Mouse (Mus musculus) mesoderm, embryonic 11.5 days (tissue): ENCODE measurements around the gene Ccdc188.
"Not testable (repeated sequence)": the region's sequence is repeated elsewhere in the genome, so short reads cannot be mapped to it uniquely, and the experiment has no call there.

Experiments
- DNase-seq: peaks from one replicate; pipeline ENCODE4 v3.0.0-alpha.2; 2012; ENCODE audit warnings: low read depth, low spot score

Gene Ccdc188

DNA sequence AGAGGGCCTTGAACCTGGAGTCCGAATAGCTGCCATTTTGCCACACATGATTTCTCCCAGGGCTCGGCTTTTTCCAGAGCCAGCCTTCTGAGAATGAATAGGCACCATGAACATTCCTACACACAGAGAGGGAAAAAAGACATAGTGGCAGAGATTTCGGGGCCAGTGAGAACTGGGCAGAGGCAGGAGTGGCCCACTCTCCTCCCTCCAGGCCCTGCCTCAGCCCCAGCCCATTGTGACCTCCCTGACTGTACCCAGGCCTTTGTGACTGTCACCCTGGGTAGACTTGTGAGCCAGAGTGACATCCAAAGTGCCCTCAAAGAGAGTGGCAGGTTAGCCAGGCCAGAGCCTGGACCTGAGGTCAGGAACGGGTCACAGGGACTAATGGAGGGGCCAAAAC lies at the start of gene Ccdc188:
Gene Ccdc188 (plus strand): TSS at position 301 of the 400 bp plus-strand sequence.
- DNase-seq, result no peak

GRCm38 (mm10) chr16:18169156-18169555 lies 48.5 kb upstream of the Ccdc188 start:
- no peak for DNase-seq

DNA sequence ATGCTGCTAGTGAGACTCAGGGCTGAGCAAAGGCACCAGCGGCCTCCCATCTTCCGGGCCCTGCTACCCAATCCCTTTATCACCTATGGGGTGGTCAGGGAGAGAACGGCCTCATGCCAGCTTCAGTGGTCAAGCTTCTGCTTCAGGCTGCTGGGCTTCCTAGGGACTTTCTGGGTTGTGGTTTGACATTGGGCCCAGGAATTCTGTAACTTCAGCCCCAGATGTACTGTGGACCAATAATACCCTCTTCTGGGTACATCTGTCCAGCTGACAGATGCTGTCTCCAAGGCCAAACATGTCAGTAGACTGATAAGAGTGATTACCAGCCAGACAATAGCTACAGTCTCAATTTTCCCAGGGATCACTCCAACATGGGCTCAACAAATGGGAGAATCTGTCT lies 47.9 kb upstream of the Ccdc188 start:
- DNase-seq, result no peak

DNA sequence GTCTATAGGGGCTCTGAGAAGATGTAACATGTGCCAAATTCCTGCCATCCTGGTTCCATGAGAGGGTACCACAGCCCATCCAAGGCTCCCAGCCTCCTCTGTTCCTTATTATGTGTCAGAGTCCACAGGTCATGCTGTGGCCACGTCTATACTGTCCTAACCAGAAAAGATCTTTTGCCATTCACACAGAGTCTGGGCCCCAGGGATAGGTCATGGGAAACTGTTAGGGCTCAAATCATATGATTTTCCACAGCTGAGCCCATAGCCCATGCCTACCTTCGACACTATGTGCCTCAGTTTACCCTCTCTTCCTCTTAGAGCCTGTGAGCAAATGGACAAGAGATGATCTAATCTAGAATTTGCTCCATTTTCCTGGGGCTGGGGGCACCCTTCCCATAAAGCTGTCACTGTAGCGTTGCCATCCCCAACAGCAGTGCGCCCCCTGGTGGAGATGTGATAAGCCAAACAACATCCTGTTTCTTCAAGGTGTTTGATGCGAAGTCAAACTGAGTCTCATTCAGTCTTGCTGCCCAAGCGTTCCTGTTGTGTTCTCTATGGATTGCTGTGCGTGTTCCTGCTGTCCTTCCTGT lies 45.3 kb upstream of the Ccdc188 start:
- peak; percentile 80 for DNase-seq

DNA sequence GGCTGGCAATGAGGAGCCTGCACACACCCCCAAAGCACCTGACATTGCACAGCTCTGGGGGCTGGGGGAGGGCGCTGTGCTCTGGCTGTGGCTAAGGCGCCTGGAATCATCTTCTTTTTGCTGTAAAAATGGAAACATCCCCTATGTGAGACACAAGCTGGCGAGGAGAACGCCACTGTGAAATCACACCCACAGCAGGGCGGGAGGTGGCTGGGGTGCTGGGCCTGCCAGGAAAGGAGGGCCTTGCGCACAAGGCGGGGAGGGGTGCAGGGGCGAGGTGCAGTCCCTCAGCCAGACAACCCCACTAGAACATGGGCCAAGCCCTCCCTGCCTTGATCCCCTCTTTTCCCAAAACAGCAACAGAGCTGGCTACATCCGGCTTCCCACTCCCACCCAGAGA lies 44.4 kb upstream of the Ccdc188 start:
- no peak for DNase-seq

DNA sequence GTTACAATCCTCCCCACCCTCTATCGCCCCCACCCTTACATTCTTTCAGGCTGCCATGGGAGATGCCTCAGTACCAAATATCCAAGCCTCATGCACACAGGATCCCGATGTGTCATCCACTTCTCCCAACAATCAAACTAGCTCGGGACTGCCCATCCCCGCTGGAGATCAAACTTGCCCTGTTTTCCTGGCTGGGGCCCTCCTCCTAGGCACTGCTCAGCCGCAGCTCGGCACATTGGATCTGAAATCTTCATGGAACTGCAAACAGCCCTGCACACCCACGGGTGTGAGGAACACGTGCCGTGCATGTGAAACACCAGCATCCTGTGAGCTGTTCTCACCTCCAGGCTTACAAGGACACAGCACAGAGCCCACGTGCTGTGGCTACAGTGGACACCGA lies 43.9 kb upstream of the Ccdc188 start:
- no peak for DNase-seq

- DNase-seq, result no peak
These were observed 41.7 kb upstream of the Ccdc188 start for GRCm38 (mm10) chr16:18175817-18176541.

DNA sequence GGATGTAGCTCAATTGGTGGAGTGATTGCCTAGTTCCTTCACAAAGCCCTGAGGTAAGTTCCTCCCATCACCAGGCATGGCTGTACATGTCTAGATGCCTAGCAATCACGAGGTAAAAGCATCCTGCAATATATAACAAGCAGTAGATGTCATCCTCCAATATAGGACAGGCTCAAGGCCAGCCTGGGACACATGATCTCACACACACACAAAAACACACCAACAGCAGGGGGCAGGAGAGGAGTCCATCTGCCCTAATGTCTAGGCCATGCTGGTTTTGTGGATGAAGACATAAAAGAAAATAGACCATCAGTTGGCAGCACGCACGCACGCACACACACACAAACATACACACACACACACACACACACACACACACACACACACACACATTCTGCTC lies 40.9 kb upstream of the Ccdc188 start:
- DNase-seq, result no peak

GRCm38 (mm10) chr16:18179591-18179990 lies 38.1 kb upstream of the Ccdc188 start:
- DNase-seq, result no peak

GRCm38 (mm10) chr16:18181398-18181797 lies 36.3 kb upstream of the Ccdc188 start:
- peak; percentile 54 for DNase-seq

DNA sequence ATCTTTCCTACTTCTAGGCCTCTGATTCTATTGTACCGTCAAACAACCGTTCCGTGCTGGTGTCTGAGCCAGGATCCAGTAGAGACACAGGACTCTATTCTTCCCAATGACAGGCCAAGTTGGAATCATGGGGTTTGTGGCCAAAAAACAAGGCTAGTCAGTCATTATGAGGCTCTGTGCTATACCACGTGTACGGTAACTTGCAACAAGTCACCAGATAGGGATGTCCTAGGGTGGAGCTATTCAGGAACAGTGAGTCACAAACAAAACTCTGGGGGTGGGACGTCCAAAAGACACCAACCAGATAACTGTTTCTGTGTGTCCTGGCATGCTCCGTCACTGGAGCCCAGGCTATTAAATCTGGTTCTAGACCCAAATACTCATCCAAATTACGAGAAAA lies 34.9 kb upstream of the Ccdc188 start:
- no peak for DNase-seq

GRCm38 (mm10) chr16:18185715-18186449 lies 31.8 kb upstream of the Ccdc188 start:
- DNase-seq, result peak; percentile 62

- DNase-seq, result no peak
These were observed 30.9 kb upstream of the Ccdc188 start for GRCm38 (mm10) chr16:18186798-18187197.

DNA sequence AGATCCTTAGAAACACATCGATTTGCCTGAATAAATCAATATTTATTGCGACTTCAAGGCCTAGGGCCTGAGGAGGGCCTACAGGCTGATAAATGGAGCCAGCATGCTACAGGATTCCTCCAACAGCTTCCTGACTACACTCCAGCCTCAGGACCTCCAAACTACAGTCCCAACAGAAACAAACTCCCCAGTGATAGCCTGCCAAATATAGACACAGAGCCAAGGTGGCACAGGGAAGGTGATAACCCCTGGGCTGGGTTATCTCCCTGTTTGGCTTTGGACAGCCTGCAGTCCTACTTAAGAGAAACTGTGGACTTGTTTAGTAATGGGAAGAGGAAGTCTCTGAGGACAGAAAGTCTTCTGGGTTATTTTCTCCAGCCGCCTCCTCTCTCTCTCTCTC lies 30.5 kb upstream of the Ccdc188 start:
- no peak for DNase-seq

GRCm38 (mm10) chr16:18191006-18191405 lies 26.7 kb upstream of the Ccdc188 start:
- no peak for DNase-seq

GRCm38 (mm10) chr16:18194208-18194985 lies 23.3 kb upstream of the Ccdc188 start:
- peak; percentile 79 for DNase-seq

DNA sequence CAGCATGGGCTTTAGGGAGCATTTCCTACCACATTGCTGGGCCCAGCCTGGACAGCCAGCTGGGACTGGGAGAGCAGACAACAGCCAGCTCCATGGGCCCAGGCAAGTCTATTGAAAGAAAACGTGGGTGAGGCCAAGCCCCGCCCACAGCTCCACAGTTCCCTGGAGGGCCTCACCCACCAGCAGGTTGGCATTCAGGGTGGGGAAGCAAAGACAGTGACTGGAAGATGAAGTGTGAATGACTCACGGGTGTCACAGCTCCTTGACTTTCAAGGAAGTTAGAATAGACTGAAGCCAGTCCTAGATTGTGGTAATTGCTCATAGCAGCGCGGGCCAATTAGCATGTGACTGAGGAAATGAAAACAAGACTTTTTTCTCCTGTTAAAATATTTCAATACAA lies 22.6 kb upstream of the Ccdc188 start:
- DNase-seq, result no peak

DNA sequence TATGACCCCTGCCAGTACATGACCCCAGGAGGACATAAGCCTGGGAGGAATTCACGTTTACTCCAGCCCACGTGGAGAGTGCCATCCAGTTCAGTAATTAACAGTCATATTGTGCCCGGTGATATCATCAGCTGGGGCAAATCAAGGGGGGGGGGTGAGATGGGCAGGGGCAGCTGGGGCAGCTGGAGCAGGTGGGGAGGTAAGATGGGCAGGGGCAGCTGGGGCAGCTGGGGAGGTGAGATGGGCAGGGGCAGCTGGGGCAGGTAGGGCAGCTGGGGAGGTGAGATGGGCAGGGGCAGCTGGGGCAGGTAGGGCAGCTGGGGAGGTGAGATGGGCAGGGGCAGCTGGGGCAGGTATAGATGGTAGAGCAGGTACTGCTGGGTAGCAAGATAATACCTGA lies 22.1 kb upstream of the Ccdc188 start:
- not testable (repeated sequence) for DNase-seq

DNA sequence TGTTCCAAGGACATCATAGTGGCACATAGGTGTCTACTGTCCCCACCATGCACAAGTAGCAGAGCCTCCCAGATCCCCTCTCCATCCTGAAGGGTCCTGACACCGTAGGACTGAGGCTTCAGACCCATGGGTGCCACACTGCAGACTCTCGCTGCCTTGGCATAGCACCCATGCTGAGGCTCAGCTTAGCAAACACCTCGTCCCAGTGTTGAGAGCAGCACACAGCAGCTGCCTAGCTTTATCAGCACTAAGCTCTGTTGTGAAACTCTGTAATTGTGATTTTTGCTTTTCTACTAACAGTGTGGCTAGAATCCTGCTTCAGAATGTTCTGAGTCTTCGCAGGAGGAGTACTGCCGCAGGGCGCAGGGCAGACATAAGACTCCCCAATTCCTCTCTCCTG lies 19.8 kb upstream of the Ccdc188 start:
- no peak for DNase-seq

DNA sequence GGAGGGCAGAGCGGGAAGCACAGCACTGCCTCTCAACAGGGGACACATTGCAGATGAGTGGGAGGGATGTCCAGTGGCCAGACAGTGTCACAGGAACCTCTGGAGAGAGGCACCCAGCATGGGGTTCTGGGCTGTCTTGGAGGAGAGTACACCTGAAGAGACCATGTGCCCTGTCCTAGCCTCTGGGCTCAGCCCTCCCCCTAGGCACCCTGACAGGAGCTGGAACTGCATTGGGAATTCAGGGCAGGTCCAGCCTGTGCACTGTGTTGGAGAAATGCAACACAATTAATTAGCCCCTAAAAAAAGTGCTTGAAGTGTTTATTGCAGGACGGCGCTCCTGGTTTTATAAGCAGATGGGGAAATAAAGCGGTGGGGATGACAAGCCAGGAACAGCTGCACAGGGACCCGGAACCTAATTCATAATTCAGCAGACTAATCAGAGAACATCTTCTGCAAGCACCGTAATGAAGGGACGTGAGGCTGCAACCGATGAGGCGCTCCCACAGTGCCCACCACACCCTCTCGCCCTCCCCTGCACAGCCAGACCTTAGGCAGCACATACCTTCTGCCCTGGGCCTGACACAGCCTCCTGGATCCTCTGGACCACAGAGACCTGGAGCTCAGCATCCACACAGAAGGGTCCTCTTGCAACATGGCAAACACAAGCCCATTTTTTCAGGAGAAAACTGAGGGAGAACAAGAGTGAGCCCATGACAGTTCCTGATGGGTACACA lies 19.1 kb upstream of the Ccdc188 start:
- DNase-seq, result no peak

GRCm38 (mm10) chr16:18200062-18200461 lies 17.6 kb upstream of the Ccdc188 start:
- no peak for DNase-seq
